Mouse (Mus musculus) forebrain, embryonic 12.5 days (tissue): Measurements from ENCODE around the gene Olfr403. TPM values are rescaled to one million over a fixed set of nuclear protein-coding genes. Genes with fewer than 3 reads are reported as not detected.
"Not testable (repeated sequence)": the region's sequence is repeated elsewhere in the genome, so short reads cannot be mapped to it uniquely, and the experiment has no call there.

Experiments
- ATAC-seq: fragments of 200-750 bp; cut with Nextera tagmentation; 2 replicates; pipeline ENCODE4 v1.8.0; 2017; ENCODE audit warnings: moderate TSS enrichment; ENCODE audit not compliant: low FRiP score
- H3K27ac ChIP-seq: fragments of 300-500 bp; sonication (generic); 2 replicates; pipeline ENCODE4 v1.5.1; 2016; ENCODE audit warnings: mild to moderate bottlenecking
- H3K27me3 ChIP-seq: fragments of 300-500 bp; sonication (generic); 2 replicates; pipeline ENCODE4 v1.6.1; 2016; ENCODE audit warnings: mild to moderate bottlenecking
- H3K36me3 ChIP-seq: fragments of 300-500 bp; sonication (generic); replicated peaks from 2 replicates; pipeline ENCODE4 v1.6.1; 2016; ENCODE audit warnings: mild to moderate bottlenecking
- H3K4me1 ChIP-seq: fragments of 300-500 bp; sonication (generic); 2 replicates; pipeline ENCODE4 v1.6.1; 2016
- H3K4me2 ChIP-seq: fragments of 300-500 bp; sonication (generic); 2 replicates; pipeline ENCODE4 v1.6.1; 2016; ENCODE audit warnings: mild to moderate bottlenecking, moderate library complexity
- H3K4me3 ChIP-seq: fragments of 300-500 bp; sonication (generic); replicated peaks from 2 replicates; pipeline ENCODE4 v1.5.1; 2016; ENCODE audit warnings: mild to moderate bottlenecking
- H3K9ac ChIP-seq: fragments of 300-500 bp; sonication (generic); 2 replicates; pipeline ENCODE4 v1.6.1; 2016; ENCODE audit warnings: mild to moderate bottlenecking
- H3K9me3 ChIP-seq: fragments of 300-500 bp; sonication (generic); 2 replicates; pipeline ENCODE4 v1.6.1; 2016
- WGBS: fragments of 180-500 bp; shearing (Covaris S2); methylation state at CpG from one replicate; pipeline ENCODE4 v1.1.7; 2016; 5-methylcytosine and 5-hydroxymethylcytosine counted together
- polyA plus RNA-seq: library from polyadenylated mRNA; unstranded; fragments of >200 nt; fragmentation: Nextera tagmentation; extraction: Ambion mirVana; gene quantifications from 2 replicates; pipeline ENCODE4 v1.2.1, GENCODE M21; 2016

The Olfr403 gene
- polyA plus RNA-seq, result not detected in 2 replicates

DNA sequence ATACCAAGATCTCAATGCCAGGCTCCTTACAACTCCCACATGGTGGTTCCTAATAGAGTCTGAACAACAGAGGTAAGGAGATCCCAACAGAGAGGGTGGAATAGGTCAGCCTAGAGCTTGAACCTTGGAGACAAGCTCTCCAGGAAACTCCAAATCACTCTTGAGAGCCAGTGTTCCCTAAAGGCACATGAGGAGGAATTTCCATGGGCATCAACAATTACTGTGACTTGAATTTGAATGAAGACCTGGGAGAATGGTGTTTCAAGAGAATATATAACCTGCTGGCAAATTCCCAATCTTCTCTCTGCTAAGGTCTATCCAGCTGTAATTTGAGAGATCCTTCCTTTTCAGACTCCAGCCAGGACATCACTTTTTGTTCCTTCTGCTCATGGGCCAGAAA is at the start of gene Olfr403:
TSS of gene Olfr403 (plus strand) at position 301 of the 400 bp plus-strand sequence.
- ATAC-seq, result no peak
- Histone ChIP-seq H3K36me3 (no peaks in the 10 kb centered on the region), H3K27me3 (no peaks in the 10 kb centered on the region), H3K27ac (no peak within 1 kb of the TSS), H3K9ac (no peak within 1 kb of the TSS), H3K4me2 (no peak within 1 kb of the TSS), H3K4me1 (no peaks in the 10 kb centered on the region), H3K4me3 (no peak within 1 kb of the TSS), H3K9me3 (peaks cover 33% of the 10 kb centered on the region)

- not testable (repeated sequence) for H3K27me3 ChIP-seq, H3K4me3 ChIP-seq, H3K9ac ChIP-seq, H3K27ac ChIP-seq, H3K4me2 ChIP-seq, H3K4me1 ChIP-seq, ATAC-seq, H3K36me3 ChIP-seq
- WGBS, result 30% methylated on average over 1 of the region's 1 CpGs
- peaks cover 59% of the 10 kb centered on the region for H3K9me3 ChIP-seq
Measured at GRCm38 (mm10) chr11:74140001-74140400, 46.0 kb upstream of the Olfr403 start.

DNA sequence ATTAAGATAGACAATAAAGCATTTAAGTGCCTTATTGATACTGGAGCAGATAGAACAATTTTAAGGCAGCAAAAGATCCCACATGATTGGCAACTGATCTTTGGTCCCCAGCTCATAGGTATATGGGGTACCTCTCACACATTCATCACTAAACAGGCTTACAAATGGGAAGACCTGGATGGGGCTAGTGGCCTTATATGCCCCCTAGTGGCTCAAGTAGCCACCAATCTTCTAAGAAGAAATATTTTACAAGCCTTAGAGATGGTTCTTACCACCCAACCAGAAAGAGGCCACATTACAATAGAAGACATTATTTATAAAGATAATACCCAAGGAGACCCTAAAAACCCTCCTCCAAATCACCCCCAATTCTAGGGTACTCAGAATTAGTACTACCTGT is 40.2 kb upstream of the Olfr403 start:
- no peak overlapping the region for H3K4me2 ChIP-seq
- no peak for ATAC-seq
- no peak overlapping the region for H3K4me3 ChIP-seq
- H3K4me1 ChIP-seq, result no peaks in the 10 kb centered on the region
- H3K27ac ChIP-seq, result no peak overlapping the region
- H3K36me3 ChIP-seq, result no peaks in the 10 kb centered on the region
- H3K27me3 ChIP-seq, result no peaks in the 10 kb centered on the region
- H3K9ac ChIP-seq, result no peak overlapping the region
- H3K9me3 ChIP-seq, result peaks cover 64% of the 10 kb centered on the region

DNA sequence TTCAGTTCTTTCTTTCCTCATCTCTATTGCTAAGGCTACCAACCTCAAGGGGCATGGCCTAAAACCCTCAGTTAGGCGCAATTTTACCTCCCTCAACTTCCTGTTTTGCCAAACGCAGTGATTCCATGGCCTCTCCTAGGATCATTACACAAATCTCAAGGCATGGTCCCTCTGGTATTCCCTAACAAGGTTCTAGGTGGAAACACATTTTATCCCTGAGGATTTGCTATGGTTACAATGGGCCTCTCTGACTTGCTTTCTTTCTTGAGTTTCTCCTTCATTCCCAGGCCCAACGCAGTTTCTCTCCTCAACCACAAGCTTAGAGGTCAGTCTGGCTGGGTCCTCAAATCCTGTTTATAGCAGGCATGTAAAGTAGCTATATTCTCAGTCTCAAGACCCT is 32.8 kb upstream of the Olfr403 start, which contains the start of gene Olfr402:
TSS of gene Olfr402 (plus strand) at position 301 of the 400 bp plus-strand sequence.
- no peak within 1 kb of the TSS for H3K9ac ChIP-seq
- no peaks in the 10 kb centered on the region for H3K4me1 ChIP-seq
- H3K4me3 ChIP-seq, result no peak within 1 kb of the TSS
- no peaks in the 10 kb centered on the region for H3K36me3 ChIP-seq
- peaks cover 51% of the 10 kb centered on the region for H3K9me3 ChIP-seq
- no peak for ATAC-seq
- H3K27ac ChIP-seq, result no peak within 1 kb of the TSS
- H3K4me2 ChIP-seq, result no peak within 1 kb of the TSS
- H3K27me3 ChIP-seq, result no peaks in the 10 kb centered on the region
- 65% methylated on average over 3 of the region's 3 CpGs for WGBS

GRCm38 (mm10) chr11:74168771-74169170 is 17.3 kb upstream of the Olfr403 start:
- Histone ChIP-seq H3K9ac (no peak overlapping the region), H3K36me3 (no peaks in the 10 kb centered on the region), H3K4me1 (no peaks in the 10 kb centered on the region), H3K4me3 (no peak overlapping the region), H3K27ac (no peak overlapping the region), H3K9me3 (peaks cover 16% of the 10 kb centered on the region), H3K27me3 (no peaks in the 10 kb centered on the region), H3K4me2 (no peak overlapping the region)
- no peak for ATAC-seq

- H3K9me3 ChIP-seq, result peaks cover 31% of the 10 kb centered on the region
- no peaks in the 10 kb centered on the region for H3K27me3 ChIP-seq
- no peak overlapping the region for H3K4me2 ChIP-seq
- 89% methylated on average over 4 of the region's 4 CpGs for WGBS
- no peak for ATAC-seq
- H3K9ac ChIP-seq, result no peak overlapping the region
- H3K36me3 ChIP-seq, result no peaks in the 10 kb centered on the region
- no peak overlapping the region for H3K27ac ChIP-seq
- no peak overlapping the region for H3K4me3 ChIP-seq
- no peaks in the 10 kb centered on the region for H3K4me1 ChIP-seq
Measured at GRCm38 (mm10) chr11:74183168-74183567, 2.9 kb upstream of the Olfr403 start.

DNA sequence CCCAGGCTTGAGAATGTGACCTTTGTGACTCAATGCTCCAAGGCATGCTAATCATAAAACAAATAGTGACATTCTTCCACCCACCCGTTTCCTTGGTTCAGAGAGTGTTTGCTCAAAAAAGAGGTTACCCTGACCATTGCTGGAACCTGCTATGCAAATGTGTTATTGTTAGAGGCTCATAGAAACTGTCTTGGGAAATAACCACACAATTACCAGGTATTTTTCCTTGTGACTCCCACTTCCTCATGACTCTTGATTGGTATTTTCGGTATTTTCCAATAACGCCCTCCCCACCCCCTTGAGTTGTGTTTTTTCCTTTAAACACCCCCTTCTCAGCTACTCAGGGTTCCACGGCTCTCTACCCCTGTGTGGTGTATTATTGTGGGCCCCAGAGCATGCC is 2.3 kb upstream of the Olfr403 start:
- Histone ChIP-seq H3K27ac (no peak overlapping the region), H3K27me3 (no peaks in the 10 kb centered on the region), H3K4me1 (no peaks in the 10 kb centered on the region), H3K9me3 (peaks cover 35% of the 10 kb centered on the region), H3K9ac (no peak overlapping the region), H3K4me2 (no peak overlapping the region), H3K36me3 (no peaks in the 10 kb centered on the region), H3K4me3 (no peak overlapping the region)
- WGBS, result 84% methylated on average over 4 of the region's 4 CpGs
- no peak for ATAC-seq

GRCm38 (mm10) chr11:74211279-74211678 is 25.2 kb downstream of the Olfr403 start, which contains the start of gene Olfr43:
Gene Olfr43, minus strand, starts transcription at chr11:74211379.
- Histone ChIP-seq H3K4me1 (no peaks in the 10 kb centered on the region), H3K9me3 (peaks cover 16% of the 10 kb centered on the region; the same call in 1 of the 2 replicates), H3K27ac (no peak within 1 kb of the TSS), H3K27me3 (no peaks in the 10 kb centered on the region), H3K36me3 (no peaks in the 10 kb centered on the region), H3K4me3 (no peak within 1 kb of the TSS), H3K9ac (no peak within 1 kb of the TSS), H3K4me2 (no peak within 1 kb of the TSS)
- no peak for ATAC-seq
- WGBS, result 63% methylated on average over 1 of the region's 1 CpGs

- Histone ChIP-seq H3K4me1 (no peaks in the 10 kb centered on the region), H3K27me3 (no peaks in the 10 kb centered on the region), H3K4me2 (no peak overlapping the region), H3K9me3 (peaks cover 24% of the 10 kb centered on the region), H3K9ac (no peak overlapping the region), H3K36me3 (no peaks in the 10 kb centered on the region), H3K27ac (no peak overlapping the region), H3K4me3 (no peak overlapping the region)
- WGBS, result 88% methylated on average over 3 of the region's 3 CpGs
- no peak for ATAC-seq
Measured at GRCm38 (mm10) chr11:74241201-74241600, 55.2 kb downstream of the Olfr403 start.

Other genes starting within 250 kb of the Olfr403 start
- not detected in 2 replicates for gene Olfr23, start 249.6 kb upstream of the Olfr403 start, polyA plus RNA-seq
- not detected in 2 replicates for gene Olfr397, start 225.4 kb upstream of the Olfr403 start, polyA plus RNA-seq
- not detected in 2 replicates for gene Olfr398, start 195.8 kb upstream of the Olfr403 start, polyA plus RNA-seq
- gene Olfr139, start 129.7 kb upstream of the Olfr403 start, polyA plus RNA-seq, result not detected in 2 replicates
- gene Olfr399, start 129.6 kb upstream of the Olfr403 start, polyA plus RNA-seq, result not detected in 2 replicates
- gene Zfp616, start 116.3 kb upstream of the Olfr403 start, polyA plus RNA-seq, result not detected in 2 replicates
- not detected in 2 replicates for gene Olfr401, start 72.5 kb upstream of the Olfr403 start, polyA plus RNA-seq
- gene Olfr402, start 32.7 kb upstream of the Olfr403 start, polyA plus RNA-seq, result not detected in 2 replicates
- not detected in 2 replicates for gene Olfr43, start 25.1 kb downstream of the Olfr403 start, polyA plus RNA-seq
- gene Olfr406, start 73.6 kb downstream of the Olfr403 start, polyA plus RNA-seq, result not detected in 2 replicates
- not detected in 2 replicates for gene Olfr59, start 97.5 kb downstream of the Olfr403 start, polyA plus RNA-seq
- gene Olfr410, start 151.8 kb downstream of the Olfr403 start, polyA plus RNA-seq, result not detected in 2 replicates
- gene Olfr411, start 166.4 kb downstream of the Olfr403 start, polyA plus RNA-seq, result not detected in 2 replicates
- gene Olfr412, start 175.8 kb downstream of the Olfr403 start, polyA plus RNA-seq, result not detected in 2 replicates